Mouse (Mus musculus) left cerebral cortex, postnatal 25 days (tissue): ENCODE data around the gene Cry1. TPM values are rescaled to one million over a fixed set of nuclear protein-coding genes. Genes with fewer than 3 reads are reported as not detected.

ENCODE experiments used
- DNase-seq, 2 experiments: peaks; one replicate each; pipeline ENCODE4 v3.0.0; 2022; ENCODE audit warnings: low spot score in 2 of 2, mixed read lengths in 1 of 2
- intact Hi-C: fragments of 180-260 bp; cut with DNase I; formaldehyde crosslinking; loops from one replicate; pipeline ENCODE4 v1.15.1; 2025
- total RNA-seq, 2 experiments: library from RNA; stranded (reverse); gene quantifications; 2 replicates each; pipeline ENCODE4 v1.2.3; 2021

Gene Cry1
- total RNA-seq, 2 experiments from 2014 or later = 18.6 to 19.5 TPM

GRCm38 (mm10) chr10:85165306-85165705 is 19.6 kb downstream of the Cry1 start:
- intact Hi-C loops = no loop called here
- DNase-seq = no peak

GRCm38 (mm10) chr10:85164791-85165190 is 20.1 kb downstream of the Cry1 start:
- intact Hi-C loops = no loop called here

GRCm38 (mm10) chr10:85161745-85162351 is 23.0 kb downstream of the Cry1 start:
- intact Hi-C loops = no loop called here

More at GRCm38 (mm10) chr10:85164791-85165190, 20.1 kb downstream of the Cry1 start:
- no peak for DNase-seq

GRCm38 (mm10) chr10:85159989-85160619 is 24.8 kb downstream of the Cry1 start:
- intact Hi-C loops = no loop called here
- DNase-seq = no peak

More at GRCm38 (mm10) chr10:85161745-85162351, 23.0 kb downstream of the Cry1 start:
- peak in 1 of 2 experiments; percentile 90 for DNase-seq

DNA sequence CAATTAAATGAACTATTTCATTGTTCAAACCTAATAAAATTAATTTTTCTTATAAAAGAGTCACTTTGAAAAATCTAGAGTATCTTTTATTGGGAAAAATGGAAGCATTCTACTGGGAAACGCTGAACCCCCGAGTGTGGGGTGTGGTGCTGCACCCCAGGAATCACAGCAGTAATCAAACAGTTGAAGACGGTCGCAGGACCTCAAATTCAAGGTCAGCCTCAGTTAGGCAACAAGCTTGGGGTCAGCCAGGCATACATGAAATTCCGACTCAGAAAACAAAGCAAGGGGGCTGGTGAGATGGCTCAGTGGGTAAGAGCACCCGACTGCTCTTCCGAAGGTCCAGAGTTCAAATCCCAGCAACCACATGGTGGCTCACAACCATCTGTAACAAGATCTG is 27.4 kb downstream of the Cry1 start:
- intact Hi-C loops = no loop called here
- DNase-seq = no peak

GRCm38 (mm10) chr10:85154195-85154594 is 30.7 kb downstream of the Cry1 start:
- intact Hi-C loops = no loop called here
- DNase-seq = peak; percentile 54 to 78

- intact Hi-C loops = no loop called here
- DNase-seq = no peak
Observed at GRCm38 (mm10) chr10:85149226-85149625, 35.6 kb downstream of the Cry1 start.

DNA sequence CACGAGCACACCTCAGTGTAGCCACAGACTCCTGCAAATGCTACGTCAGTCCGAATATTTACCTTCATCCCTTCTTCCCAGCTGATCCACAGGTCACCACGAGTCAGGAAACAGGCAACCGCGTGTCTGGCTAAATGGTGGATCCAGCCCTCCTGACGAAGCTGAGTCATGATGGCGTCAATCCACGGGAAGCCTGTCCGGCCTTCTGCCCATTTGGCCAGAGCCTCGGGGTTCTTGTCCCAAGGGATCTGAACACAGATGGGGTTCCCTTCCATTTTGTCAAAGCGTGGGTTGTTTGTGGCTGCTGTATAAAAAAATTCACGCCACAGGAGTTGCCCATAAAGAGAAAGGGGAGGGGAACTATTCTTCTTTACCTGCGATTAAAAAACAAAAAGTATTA is 38.6 kb downstream of the Cry1 start:
- intact Hi-C loops = no loop called here
- no peak for DNase-seq

GRCm38 (mm10) chr10:85141465-85141864 is 43.4 kb downstream of the Cry1 start:
- intact Hi-C loops = no loop called here
- DNase-seq = no peak

DNA sequence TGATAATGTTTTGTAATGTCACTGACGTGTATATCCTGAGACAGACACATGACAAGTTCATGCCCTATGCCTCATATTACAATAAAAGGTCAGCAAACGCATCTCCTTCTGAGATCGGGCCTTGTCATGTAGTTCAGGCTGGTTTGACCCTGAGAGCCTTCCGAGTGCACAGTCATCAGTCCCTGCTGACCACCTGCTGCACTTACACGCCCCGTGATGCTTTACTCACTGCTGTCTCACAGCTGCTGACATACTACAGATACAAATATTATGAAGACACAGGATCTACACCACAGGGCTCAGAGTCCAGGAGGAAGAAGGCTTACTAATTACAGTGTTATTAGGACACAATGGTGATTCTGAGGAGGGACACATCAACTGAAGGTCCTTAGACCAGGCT is 48.3 kb downstream of the Cry1 start:
- intact Hi-C loops = no loop called here
- DNase-seq = no peak

DNA sequence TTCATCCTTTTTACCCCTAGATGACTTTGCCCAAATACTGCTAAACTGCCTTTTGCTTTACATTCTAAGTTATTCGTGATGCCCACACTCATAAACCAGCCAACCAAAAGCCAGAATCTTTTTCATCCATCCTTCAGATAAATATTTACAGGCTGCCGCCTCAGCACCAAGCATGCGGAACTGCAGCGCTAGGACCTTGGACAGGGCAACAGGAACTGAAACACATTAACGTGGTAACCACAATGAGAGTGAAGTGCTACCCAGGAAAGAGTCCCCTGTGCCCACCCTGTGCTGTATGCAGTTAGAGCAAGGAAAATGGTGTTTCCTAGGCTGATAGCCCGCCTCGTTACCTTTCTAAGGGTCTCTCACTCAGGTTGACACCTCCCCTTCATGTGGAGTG is 56.4 kb downstream of the Cry1 start:
- intact Hi-C loops = no loop called here
- no peak for DNase-seq

DNA sequence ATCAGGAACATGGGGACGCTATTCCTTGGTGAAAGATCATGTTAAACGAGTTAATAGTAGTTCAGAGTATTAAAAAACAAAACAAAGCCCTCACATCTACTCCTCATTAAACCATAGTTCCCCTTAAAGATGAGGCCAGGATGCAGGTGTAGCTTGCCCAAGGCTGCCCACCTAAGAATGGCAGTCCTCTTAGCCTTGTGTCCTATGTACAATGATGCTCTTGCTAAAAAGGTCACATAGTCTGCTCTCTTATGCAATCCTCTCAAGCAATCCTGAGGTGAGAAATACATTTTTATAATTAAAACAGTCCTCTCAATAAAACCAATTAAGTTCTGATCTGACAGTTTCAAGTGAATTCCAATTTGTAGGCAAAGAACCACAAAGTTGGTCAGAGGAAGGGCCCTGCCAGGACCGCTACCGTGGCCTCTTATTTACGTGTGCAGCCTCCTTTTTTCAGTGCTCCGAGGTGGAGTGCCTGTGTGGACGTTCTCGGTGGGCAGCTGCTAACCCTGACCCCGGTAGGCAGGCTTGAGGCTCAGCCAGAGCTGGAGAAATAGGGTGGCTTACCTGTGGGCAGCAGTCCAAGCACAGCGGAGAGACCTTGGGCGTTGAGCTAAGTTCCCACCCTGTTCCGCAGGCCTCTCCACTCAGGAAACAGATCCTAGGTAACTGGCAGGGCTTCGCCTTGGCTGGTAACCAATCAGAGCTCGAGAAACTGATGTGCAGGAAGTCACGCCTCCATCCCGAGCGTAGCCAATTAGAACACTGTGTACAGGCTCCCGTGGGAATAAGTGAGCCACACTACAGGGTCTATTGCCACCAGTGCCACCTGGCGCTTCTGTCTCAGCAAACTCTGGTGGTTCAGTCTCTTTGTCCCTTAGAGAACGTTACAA is 57.2 kb downstream of the Cry1 start, which contains the start of gene Mterf2:
Mterf2 (minus strand) TSS at position 633 of the 893 bp plus-strand sequence.
- intact Hi-C loops = no loop called here

DNA sequence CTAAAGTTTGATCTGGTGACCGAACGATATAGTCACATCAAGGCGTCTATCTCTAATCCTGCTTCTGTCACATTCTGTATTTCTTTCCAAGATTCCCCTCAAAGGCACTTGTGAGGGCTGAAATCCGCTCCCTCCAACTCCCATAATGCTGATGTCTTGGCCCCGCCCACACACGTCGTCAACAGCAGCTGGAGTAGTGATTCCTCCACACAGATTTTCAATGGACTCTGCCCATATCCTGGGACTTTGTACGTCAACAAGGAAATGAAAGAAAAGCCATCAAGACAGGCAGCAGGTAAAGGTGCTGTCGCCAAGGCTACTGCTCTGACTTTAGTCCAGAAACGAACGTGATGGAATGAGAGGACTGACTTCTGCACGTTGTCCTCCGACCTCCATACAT is 59.7 kb downstream of the Cry1 start:
- intact Hi-C loops = no loop called here
- no peak for DNase-seq

More for the DNA sequence above, 57.2 kb downstream of the Cry1 start, which contains the start of gene Mterf2:
- DNase-seq = peak; percentile 96 to 99

- no peak for DNase-seq
Observed at GRCm38 (mm10) chr10:85114409-85114808, 70.5 kb downstream of the Cry1 start.

DNA sequence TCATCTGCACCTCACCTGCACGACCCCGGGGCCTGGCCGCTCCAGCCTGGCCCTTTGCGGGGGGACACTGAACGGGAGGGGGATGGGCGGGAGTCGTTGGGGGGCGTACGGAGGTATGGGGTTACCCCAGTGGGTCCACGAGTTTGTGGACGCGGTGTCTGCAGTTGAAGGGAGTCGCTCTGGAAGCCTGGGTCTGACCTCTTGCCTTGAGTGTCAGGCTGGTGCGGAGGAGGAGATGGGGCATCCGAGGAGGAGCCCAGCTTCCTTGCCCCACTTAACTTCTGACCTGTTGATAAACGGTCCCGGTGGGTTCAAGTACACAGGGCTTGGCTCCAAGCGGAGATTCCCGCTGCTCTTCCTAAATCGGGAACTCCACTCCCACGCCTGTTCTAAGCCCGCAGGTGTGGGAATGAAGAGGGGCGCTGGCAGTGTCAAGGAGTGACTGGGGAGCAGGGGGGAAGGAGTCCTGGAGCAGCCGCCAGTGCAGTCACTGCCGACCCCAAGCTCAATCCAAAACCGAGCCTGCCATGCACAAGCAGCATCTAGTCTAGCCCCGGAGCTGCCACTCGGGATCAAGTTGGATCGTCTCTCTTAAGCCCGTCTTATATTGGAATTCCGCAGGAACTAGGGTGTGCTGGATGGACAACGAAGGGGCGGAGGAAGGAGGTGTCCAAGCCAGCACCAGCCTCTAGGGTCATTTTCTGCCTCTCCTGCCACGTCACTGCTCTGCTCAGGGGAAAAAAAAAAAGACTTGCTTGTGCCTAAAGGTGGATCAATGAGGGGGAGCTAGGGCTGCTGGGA is 81.6 kb downstream of the Cry1 start:
- peak; percentile 19 to 30 for DNase-seq
- intact Hi-C loops = no loop called here

More at GRCm38 (mm10) chr10:85114409-85114808, 70.5 kb downstream of the Cry1 start:
- intact Hi-C loops = no loop called here

DNA sequence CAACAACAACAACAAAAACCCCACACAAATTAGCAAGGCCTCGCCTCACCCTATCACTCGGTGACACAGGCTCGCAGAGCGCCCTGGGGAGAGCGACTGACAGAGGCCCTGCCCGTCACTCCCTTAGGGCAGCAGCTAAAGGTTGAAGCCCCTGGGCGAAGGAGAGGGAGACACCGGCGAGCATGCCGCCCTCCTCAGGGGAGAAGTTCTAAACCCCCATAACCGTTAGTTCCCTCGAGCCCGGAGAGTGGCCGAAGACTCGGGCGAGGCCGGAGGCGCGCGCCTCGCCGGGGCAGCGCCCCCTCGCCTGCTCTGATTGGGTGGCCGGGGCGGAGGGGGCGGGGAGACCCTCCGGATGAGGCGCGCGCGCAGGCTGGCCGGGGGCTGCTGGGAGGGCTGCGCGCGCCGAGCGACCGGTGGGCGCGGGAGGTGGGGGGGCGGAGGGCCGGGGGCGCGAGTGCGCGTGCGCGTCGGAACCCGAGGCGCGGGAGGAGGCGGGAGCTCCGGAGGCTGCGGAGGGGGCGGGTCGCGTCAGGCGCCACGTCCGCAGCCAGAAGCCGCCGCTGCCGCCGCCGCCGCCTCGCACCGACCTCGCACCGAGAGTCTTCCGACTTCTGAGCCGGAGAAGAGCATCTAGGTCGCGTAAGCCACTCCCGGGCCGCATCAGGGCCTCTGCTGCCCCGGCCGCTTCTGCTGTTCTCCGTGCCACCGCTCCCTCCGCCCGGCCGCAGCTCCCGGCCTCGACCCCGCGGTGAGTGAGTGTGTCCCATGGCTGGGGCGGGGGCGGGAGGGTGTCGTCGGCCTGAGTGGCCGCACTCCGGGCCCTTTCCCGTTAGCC is 82.4 kb downstream of the Cry1 start, which contains the start of the genes Fhl4 and Tmem263:
Fhl4 (minus strand) TSS at position 249 of the 838 bp plus-strand sequence.
Tmem263 (plus strand) TSS at position 381 of the 838 bp plus-strand sequence.
- peak; percentile 62 to 79 for DNase-seq
- intact Hi-C loops = no loop called here

- DNase-seq = peak in 1 of 2 experiments; percentile 18
- intact Hi-C loops = no loop called here
Observed at GRCm38 (mm10) chr10:85101841-85102240, 83.0 kb downstream of the Cry1 start.
